Mouse (Mus musculus): ENCODE measurements at regions not wholly inside any gene's neighbourhood (a gene's known extent, or its start where the extent isn't known, plus 50 kb on each side); places are given as distances from the start of the nearest gene placed in this dataset.

- peak in 1 of 2 experiments; percentile 1 for DNase-seq (ENCODE audit: extremely low spot score in 1 of 2, low spot score in 1 of 2)
Observed at GRCm38 (mm10) chr5:57396376-57396775, 321.4 kb upstream of the Pcdh7 start.

- DNase-seq (ENCODE audit: extremely low spot score in 1 of 2, low spot score in 1 of 2), result no peak
Observed at GRCm38 (mm10) chr5:57418216-57418615, 299.6 kb upstream of the Pcdh7 start.

- no peak for DNase-seq (ENCODE audit: extremely low spot score in 1 of 2, low spot score in 1 of 2)
Observed at GRCm38 (mm10) chr5:57451050-57451449, 266.7 kb upstream of the Pcdh7 start.

GRCm38 (mm10) chr5:57451504-57451903 is 266.3 kb upstream of the Pcdh7 start:
- DNase-seq (ENCODE audit: extremely low spot score in 1 of 2, low spot score in 1 of 2), result no peak

- DNase-seq (ENCODE audit: extremely low spot score in 1 of 2, low spot score in 1 of 2), result no peak
Observed at GRCm38 (mm10) chr5:57474978-57475377, 242.8 kb upstream of the Pcdh7 start.

GRCm38 (mm10) chr5:57477860-57478259 is 239.9 kb upstream of the Pcdh7 start:
- no peak for DNase-seq (ENCODE audit: extremely low spot score in 1 of 2, low spot score in 1 of 2)

All from frontal cortex, adult 2 months (tissue).